Mouse (Mus musculus) ES-E14 (cell line): ENCODE data around the gene Mex3d.

ENCODE experiments used
- MAFK ChIP-seq: IDR thresholded peaks from 2 replicates; pipeline ENCODE4 v1.6.1; 2014; ENCODE audit warnings: mild to moderate bottlenecking, low read depth, low read length, inconsistent platforms; ENCODE audit not compliant: insufficient read depth
- ZC3H11A ChIP-seq: IDR thresholded peaks from 2 replicates; pipeline ENCODE4 v1.6.1; 2012; ENCODE audit warnings: low read depth, mild to moderate bottlenecking, inconsistent platforms, low read length, borderline replicate concordance
- ZNF384 ChIP-seq: IDR thresholded peaks from 2 replicates; pipeline ENCODE4 v1.6.1; 2012; ENCODE audit warnings: low read depth, low read length, inconsistent platforms

DNA sequence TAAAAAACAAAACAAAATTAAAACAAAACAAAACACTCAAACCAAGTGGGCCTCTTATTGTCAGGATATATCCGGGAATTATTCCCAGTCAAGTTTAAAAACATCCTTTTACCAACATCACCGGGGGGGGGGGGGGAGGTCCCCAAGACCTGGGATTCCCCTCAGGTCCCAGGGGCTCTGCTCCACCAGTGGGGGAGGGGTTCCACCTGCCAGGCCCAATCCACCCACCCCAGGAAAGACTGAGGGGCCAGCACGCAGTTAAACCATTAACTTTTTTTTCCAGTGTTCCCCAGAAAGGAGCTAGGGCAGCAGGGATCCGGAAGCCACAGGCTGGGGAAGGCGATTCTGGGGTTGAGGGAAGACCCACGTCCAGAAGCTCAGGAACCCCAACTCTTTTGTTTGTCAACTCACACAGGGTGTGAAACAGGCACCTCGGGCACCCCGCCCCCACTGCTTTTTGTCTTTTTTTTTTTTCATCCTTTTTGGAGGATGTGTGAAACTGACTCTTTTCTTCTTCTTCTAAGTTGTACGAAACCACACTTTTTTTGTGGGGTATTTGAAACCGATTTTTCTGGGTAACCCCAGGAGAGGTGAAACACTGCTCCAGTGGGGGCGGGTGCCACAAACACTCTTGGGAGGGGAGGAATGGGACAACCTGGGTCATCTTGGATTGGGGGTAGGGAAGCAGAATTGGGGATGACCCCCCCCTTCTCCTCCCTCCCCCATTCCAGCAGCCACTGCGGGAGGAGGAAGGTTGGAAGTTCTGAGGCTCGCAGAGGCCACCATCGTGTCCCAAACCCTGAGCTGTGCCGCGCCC, 44.3 kb upstream of the Mex3d start:
- TF ChIP-seq MAFK (no peak), ZC3H11A (no peak), ZNF384 (no peak)
